Mouse (Mus musculus) bone marrow, adult 2 months (tissue): ENCODE measurements around the gene Mical3.

Experiments
- CTCF ChIP-seq: fragments of 200-500 bp; IDR thresholded peaks from 2 replicates; pipeline ENCODE4 v1.5.1; 2011; ENCODE audit warnings: low read length, control low read depth; ENCODE audit not compliant: control insufficient read depth, insufficient read depth
- POLR2A ChIP-seq: fragments of 200-500 bp; IDR thresholded peaks from 2 replicates; pipeline ENCODE4 v1.6.1; 2011; ENCODE audit warnings: low read depth, mild to moderate bottlenecking, control low read depth, low read length, borderline replicate concordance; ENCODE audit not compliant: control insufficient read depth

- TF ChIP-seq CTCF: no peak
- no peak for TF ChIP-seq POLR2A
Observed at GRCm38 (mm10) chr6:120987164-120987563, 143.6 kb downstream of the Mical3 start.
